Mouse (Mus musculus): ENCODE measurements around the gene Ryk. TPM values are rescaled to one million over a fixed set of nuclear protein-coding genes. Genes with fewer than 3 reads are reported as not detected.

Ryk gene
- polyA plus RNA-seq, 1 experiment from 2014 or later: 33.4 TPM

GRCm38 (mm10) chr9:102864931-102865330, 30.2 kb downstream of the Ryk start:
- no peak for TF ChIP-seq CTCF (IDR thresholded peaks at IDR 0.05; ENCODE audit: low read depth)
- Histone ChIP-seq H3K9me3 (ENCODE audit: low read depth, low read length) (no peaks in the 10 kb centered on the region), H3K27me3 (ENCODE audit: insufficient read depth, low read length) (no peaks in the 10 kb centered on the region), H3K36me3 (ENCODE audit: insufficient read depth) (peaks cover 28% of the 10 kb centered on the region), H3K4me3 (ENCODE audit: low read depth, low read length) (no peak overlapping the region), H3K9ac (peak overlapping the region; percentile 22; the same call in 1 of the 2 replicates), H3K27ac (ENCODE audit: low read depth) (peak overlapping the region; percentile 93), H3K4me2 (peak overlapping the region; percentile 32), H3K4me1 (ENCODE audit: insufficient read depth) (peaks cover 39% of the 10 kb centered on the region)
- 45% methylated on average over 8 of the region's 8 CpGs for WGBS
- ATAC-seq (ENCODE audit: insufficient read depth) (no peak), DNase-seq (peak; percentile 41)

- Histone ChIP-seq H3K4me2 (no peak overlapping the region), H3K9ac (no peak overlapping the region), H3K9me3 (ENCODE audit: low read depth, low read length) (no peaks in the 10 kb centered on the region), H3K27me3 (ENCODE audit: insufficient read depth, low read length) (no peaks in the 10 kb centered on the region), H3K27ac (ENCODE audit: low read depth) (no peak overlapping the region; the same call in 1 of the 2 replicates), H3K4me3 (ENCODE audit: low read depth, low read length) (no peak overlapping the region), H3K36me3 (ENCODE audit: insufficient read depth) (peaks cover 32% of the 10 kb centered on the region), H3K4me1 (ENCODE audit: insufficient read depth) (peaks cover 39% of the 10 kb centered on the region)
- TF ChIP-seq CTCF (IDR thresholded peaks at IDR 0.05; ENCODE audit: low read depth): no peak
- ATAC-seq (ENCODE audit: insufficient read depth) (peak; percentile 1; the same call in 1 of the 2 replicates), DNase-seq (no peak)
- 65% methylated on average over 12 of the region's 12 CpGs for WGBS
Observed at GRCm38 (mm10) chr9:102865946-102866737, 31.4 kb downstream of the Ryk start.

- WGBS: 14% methylated on average over 4 of the region's 4 CpGs
Observed at GRCm38 (mm10) chr9:102866893-102867292, 32.2 kb downstream of the Ryk start.

DNA sequence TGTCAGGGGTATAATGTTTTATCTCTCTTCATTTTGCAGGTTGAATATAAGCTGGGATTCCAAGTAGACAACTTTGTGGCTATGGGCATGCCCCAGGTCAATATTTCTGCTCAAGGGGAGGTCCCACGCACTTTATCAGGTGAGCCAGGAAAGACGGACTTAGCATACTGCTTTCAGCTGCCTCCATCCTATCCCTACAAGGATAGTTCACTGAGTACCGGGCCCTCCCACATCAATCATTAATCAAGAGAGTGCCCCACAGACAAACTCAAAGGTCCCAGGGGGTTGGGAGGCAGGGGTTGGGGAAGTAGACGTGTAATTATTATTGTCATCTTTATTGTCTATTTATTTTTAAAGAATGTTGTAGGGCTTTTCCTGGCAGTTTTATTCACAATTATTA, 32.8 kb downstream of the Ryk start:
- TF ChIP-seq CTCF (IDR thresholded peaks at IDR 0.05; ENCODE audit: low read depth): no peak
- Histone ChIP-seq H3K4me1 (ENCODE audit: insufficient read depth) (peaks cover 28% of the 10 kb centered on the region), H3K9me3 (ENCODE audit: low read depth, low read length) (no peaks in the 10 kb centered on the region), H3K27me3 (ENCODE audit: insufficient read depth, low read length) (no peaks in the 10 kb centered on the region), H3K4me2 (no peak overlapping the region), H3K9ac (no peak overlapping the region), H3K4me3 (ENCODE audit: low read depth, low read length) (no peak overlapping the region), H3K36me3 (ENCODE audit: insufficient read depth) (peaks cover 45% of the 10 kb centered on the region), H3K27ac (ENCODE audit: low read depth) (no peak overlapping the region)
- 67% methylated on average over 4 of the region's 4 CpGs for WGBS
- DNase-seq: no peak
- ATAC-seq (ENCODE audit: insufficient read depth): no peak

More at GRCm38 (mm10) chr9:102866893-102867292, 32.2 kb downstream of the Ryk start:
- no peak overlapping the region for H3K4me3 ChIP-seq (ENCODE audit: low read depth, low read length)
- peak; percentile 91 for DNase-seq
- ATAC-seq (ENCODE audit: insufficient read depth): no peak
- peaks cover 35% of the 10 kb centered on the region for H3K4me1 ChIP-seq (ENCODE audit: insufficient read depth)
- no peak overlapping the region for H3K27ac ChIP-seq (ENCODE audit: low read depth)
- no peak overlapping the region for H3K4me2 ChIP-seq
- H3K9ac ChIP-seq: no peak overlapping the region
- no peaks in the 10 kb centered on the region for H3K9me3 ChIP-seq (ENCODE audit: low read depth, low read length)
- peaks cover 39% of the 10 kb centered on the region for H3K36me3 ChIP-seq (ENCODE audit: insufficient read depth)
- H3K27me3 ChIP-seq (ENCODE audit: insufficient read depth, low read length): no peaks in the 10 kb centered on the region
- TF ChIP-seq CTCF (IDR thresholded peaks at IDR 0.05; ENCODE audit: low read depth): peak; percentile 89

- Histone ChIP-seq H3K36me3 (ENCODE audit: insufficient read depth) (peaks cover 50% of the 10 kb centered on the region), H3K4me3 (ENCODE audit: low read depth, low read length) (no peak overlapping the region), H3K9ac (no peak overlapping the region), H3K27ac (ENCODE audit: low read depth) (no peak overlapping the region), H3K4me2 (no peak overlapping the region), H3K27me3 (ENCODE audit: insufficient read depth, low read length) (no peaks in the 10 kb centered on the region), H3K9me3 (ENCODE audit: low read depth, low read length) (no peaks in the 10 kb centered on the region), H3K4me1 (ENCODE audit: insufficient read depth) (peaks cover 22% of the 10 kb centered on the region)
- WGBS: 87% methylated on average over 7 of the region's 7 CpGs
- ATAC-seq (ENCODE audit: insufficient read depth) (no peak), DNase-seq (no peak)
- TF ChIP-seq CTCF (IDR thresholded peaks at IDR 0.05; ENCODE audit: low read depth): no peak
Observed at GRCm38 (mm10) chr9:102868451-102868850, 33.7 kb downstream of the Ryk start.

GRCm38 (mm10) chr9:102876054-102876690, 41.5 kb downstream of the Ryk start:
- Histone ChIP-seq H3K27ac (ENCODE audit: low read depth) (no peak overlapping the region), H3K9me3 (ENCODE audit: low read depth, low read length) (no peaks in the 10 kb centered on the region), H3K27me3 (ENCODE audit: insufficient read depth, low read length) (no peaks in the 10 kb centered on the region), H3K9ac (no peak overlapping the region), H3K4me1 (ENCODE audit: insufficient read depth) (no peaks in the 10 kb centered on the region), H3K4me2 (no peak overlapping the region), H3K36me3 (ENCODE audit: insufficient read depth) (peaks cover 73% of the 10 kb centered on the region), H3K4me3 (ENCODE audit: low read depth, low read length) (no peak overlapping the region)
- no peak for TF ChIP-seq CTCF (IDR thresholded peaks at IDR 0.05; ENCODE audit: low read depth)
- no peak for DNase-seq
- no peak for ATAC-seq (ENCODE audit: insufficient read depth)
- WGBS: 81% methylated on average over 7 of the region's 7 CpGs

DNA sequence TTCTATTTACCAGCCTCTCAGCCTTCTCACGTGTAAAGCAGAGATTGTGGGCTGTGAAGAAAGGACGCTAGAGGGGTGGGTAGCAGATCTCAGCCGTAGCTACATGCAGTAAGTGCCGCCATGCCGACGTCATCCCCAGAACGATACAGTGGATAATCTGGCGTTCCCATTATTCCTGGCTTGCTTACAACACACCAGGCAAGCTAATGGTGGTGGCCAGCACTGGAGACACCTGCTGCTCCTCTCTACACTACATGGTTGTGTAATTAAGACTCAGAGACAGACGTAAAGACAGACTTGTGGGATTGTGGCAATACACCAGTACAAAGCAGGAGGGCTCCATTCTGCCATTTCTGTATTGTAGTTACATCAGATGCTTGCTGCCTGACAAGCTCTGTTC, 43.2 kb downstream of the Ryk start:
- DNase-seq (no peak), ATAC-seq (ENCODE audit: insufficient read depth) (no peak)
- H3K36me3 ChIP-seq (ENCODE audit: insufficient read depth): peaks cover 64% of the 10 kb centered on the region
- no peak overlapping the region for H3K27ac ChIP-seq (ENCODE audit: low read depth)
- no peak overlapping the region for H3K4me3 ChIP-seq (ENCODE audit: low read depth, low read length)
- no peak overlapping the region for H3K9ac ChIP-seq
- TF ChIP-seq CTCF (IDR thresholded peaks at IDR 0.05; ENCODE audit: low read depth): no peak
- H3K9me3 ChIP-seq (ENCODE audit: low read depth, low read length): no peaks in the 10 kb centered on the region
- no peaks in the 10 kb centered on the region for H3K27me3 ChIP-seq (ENCODE audit: insufficient read depth, low read length)
- H3K4me2 ChIP-seq: no peak overlapping the region
- 79% methylated on average over 9 of the region's 9 CpGs for WGBS
- H3K4me1 ChIP-seq (ENCODE audit: insufficient read depth): no peaks in the 10 kb centered on the region

All from lung, embryonic 14.5 days (tissue).